Mouse (Mus musculus) T-helper 1 cell (primary cell): Measurements from ENCODE around the gene Prpf18.
"Not testable (repeated sequence)": the region's sequence is repeated elsewhere in the genome, so short reads cannot be mapped to it uniquely, and the experiment has no call there.

Source experiments
- in situ Hi-C: fragments of 300-600 bp; cut with MboI, MseI; formaldehyde crosslinking; loops from one replicate; pipeline ENCODE4 v1.15.1; 2025; ENCODE audit warnings: high pct_unique_total_duplicates

The Prpf18 gene

DNA sequence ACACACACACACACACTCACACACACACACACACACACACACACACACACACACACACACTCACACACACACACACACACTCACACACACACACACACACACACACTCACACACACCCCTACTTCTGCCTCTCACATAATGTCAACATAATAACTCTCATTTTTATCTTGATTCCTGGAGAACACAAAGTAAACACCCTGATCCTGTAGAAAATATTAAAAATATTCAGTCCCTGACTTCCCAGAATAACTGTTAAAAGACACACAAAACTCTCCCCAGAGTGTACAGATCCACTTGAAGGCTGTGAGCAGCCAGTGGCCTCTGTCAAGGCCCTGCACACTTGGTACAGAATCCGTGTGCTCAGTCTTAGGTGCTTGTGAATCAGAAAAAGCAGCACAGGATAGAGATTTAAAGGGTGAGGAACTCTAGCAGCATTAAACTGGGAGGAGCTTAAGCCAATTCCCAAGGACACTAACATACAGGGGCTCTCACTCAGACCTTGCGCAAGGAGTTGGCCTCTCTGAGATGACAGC, 36.8 kb downstream of the Prpf18 start:
- in situ Hi-C loops: no loop called here

DNA sequence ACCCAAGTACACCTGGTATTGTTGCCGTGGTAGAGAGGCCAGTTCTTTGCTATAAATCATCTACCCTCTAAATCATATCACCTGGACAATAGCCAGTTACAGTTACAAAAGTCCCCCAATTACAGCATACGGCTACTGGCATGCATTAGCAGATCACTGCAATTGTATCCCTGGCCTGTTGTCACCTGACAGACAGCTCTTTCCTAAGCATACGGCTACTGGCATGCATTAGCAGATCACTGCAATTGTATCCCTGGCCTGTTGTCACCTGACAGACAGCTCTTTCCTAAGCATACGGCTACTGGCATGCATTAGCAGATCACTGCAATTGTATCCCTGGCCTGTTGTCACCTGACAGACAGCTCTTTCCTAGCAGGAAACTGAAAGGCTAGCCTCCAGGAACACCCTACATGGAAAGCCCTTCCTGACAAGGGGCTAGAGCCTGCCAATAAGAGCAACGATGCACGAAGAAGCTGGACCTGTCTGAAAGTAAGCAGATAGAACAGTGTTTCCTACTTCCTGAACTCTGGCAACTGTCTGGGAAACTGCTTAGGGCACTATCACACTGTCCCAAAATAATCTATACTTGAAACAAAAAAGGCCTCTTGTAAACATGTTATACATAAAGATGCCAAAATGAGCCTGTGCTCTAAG, 37.5 kb downstream of the Prpf18 start:
- in situ Hi-C loops: not testable (repeated sequence)

DNA sequence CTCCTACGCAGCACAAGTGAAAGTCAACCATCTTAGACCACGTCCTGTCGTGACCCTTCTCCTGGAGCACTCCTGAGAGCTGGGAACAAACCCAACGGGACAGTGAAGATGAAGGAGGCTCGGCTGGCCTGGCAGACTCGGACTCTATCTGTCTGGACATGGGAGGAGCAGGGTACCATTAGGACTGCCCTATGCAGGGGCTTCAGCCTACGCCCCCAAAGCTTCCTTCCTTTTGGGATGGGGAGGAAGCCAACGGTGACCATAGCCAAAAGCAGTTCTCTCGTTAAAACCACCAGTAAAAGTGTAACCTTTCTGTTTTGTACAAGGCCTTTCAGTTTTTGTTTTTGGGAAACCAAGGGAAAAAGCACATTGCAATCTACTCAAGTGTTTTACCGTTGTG, 40.2 kb downstream of the Prpf18 start:
- in situ Hi-C loops: no loop called here

DNA sequence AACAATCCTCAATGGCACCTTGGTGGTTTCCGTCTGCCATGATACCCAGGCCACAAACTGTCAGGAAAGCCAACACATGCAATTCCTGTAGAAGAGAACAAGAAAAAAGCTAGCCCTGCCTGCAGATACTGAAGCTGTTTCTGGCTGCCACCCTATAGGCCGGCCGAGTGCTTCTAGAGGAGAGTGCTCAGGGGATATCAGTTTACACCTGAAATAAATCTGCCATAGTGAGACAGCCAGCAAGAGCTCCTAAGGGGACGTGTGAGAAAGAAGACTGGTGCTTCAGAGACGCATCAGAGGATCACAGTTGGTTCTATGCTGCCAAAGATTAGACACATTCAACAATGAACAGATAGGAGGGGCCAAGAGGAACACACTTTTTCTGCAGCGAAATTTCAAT, 40.6 kb downstream of the Prpf18 start:
- in situ Hi-C loops: no loop called here

DNA sequence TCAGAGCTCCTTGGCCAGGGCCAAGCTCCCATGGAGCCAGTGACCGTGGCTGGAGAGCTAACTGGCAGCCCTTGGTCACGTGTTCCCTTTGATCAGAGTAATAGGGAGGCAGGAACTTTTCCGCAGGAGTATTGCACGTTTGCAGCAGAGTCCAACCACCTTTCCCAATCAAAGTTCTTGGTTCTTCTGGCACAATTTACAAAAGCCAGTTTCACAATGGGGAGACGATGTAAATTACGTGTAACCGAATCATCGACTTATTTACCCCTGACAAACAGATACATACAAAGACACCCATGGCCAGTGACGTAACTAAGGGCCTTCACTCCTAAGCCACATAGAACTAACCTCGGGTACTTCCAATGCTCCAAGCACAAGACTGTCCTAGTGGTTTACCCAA, 42.5 kb downstream of the Prpf18 start:
- in situ Hi-C loops: no loop called here

DNA sequence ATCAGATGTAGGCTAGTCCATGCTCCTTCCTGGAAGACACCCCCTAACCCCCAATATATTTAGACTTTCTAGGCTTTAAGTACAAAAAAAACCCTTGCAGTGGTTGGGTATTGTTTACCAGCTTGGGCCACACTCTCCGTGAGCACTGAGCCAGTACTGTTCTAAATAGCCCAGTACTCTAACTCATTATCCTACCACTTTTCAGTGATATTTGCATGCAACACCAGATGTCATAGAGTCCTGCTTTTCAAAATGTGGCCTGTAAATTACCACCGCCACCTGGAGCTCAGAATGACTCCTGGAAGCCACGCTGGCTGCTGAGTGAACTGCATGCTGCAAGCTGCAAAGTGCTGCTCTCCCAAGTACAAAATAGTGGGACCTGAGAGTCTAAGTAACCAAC, 43.7 kb downstream of the Prpf18 start:
- in situ Hi-C loops: no loop called here

DNA sequence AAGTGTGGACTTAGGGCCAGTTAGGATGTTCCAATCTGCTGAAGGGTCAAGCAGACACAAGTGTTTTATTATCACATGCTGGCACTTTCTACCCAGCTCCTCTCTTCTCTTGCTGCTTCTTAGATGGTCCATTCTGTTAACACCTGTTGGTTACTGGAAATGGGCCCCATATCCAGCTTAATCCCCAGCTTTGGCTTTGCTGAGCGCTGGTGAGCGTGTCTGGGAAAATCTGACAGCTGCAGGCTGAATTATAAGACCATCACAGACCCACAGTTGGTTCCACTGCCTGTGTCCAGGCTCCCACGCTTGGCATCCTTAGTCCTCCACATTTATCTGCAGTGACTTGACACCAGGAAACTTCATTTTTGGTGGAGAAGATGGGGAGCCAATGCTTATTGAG, 45.4 kb downstream of the Prpf18 start:
- in situ Hi-C loops: no loop called here

DNA sequence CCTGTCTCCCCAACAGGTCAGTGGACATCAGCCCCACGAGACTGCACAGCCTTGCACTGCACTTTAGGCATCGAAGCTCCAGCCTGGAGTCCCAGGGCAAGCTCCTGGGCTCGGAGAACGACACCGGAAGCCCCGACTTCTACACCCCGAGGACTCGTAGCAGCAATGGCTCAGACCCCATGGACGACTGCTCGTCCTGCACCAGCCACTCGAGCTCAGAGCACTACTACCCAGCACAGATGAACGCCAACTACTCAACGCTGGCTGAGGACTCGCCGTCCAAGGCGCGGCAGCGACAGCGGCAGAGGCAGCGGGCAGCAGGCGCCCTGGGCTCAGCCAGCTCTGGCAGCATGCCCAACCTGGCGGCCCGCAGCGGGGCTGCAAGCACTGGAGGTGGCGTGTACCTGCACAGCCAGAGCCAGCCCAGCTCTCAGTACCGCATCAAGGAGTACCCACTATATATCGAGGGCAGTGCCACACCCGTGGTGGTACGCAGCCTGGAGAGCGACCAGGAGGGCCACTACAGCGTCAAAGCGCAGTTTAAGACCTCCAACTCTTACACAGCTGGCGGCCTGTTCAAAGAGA, 48.5 kb downstream of the Prpf18 start:
- in situ Hi-C loops: no loop called here

DNA sequence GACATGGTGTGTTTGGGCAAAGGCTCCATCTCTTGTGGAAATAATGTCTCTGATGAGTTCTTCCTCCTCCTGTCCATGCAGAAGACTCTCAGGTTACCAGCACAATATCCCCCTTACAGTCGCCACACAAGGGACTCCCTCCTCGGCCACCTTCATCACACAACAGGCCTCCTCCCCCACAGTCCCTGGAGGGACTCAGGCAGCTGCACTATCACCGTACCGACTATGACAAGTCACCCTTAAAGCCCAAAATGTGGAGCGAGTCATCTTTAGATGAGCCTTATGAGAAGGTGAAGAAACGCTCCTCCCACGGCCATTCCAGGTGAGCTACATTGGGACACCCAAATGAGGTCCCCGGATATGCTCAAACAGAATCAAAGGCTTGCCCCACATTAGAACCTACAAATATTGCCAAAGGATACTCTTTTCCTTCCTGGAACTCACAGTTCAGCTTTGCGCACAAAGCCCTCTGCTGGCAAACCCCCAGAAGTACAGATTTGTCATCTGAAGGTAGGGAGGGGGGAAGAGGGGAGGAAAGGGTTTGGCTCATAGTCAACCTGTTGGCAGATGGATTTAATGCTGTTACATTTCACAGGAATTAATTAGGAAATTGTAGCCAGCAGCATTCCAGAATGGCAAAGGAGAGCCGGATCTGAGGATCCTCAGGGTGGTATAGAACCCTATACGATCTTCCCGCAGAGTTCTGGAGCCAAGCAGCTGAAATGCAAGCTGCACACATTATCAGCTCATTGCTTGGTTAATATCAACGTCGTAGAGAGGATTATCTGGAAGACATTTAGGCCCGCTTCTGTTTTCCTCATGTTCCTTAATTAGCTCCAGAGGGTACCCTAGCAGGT, 50.7 kb downstream of the Prpf18 start:
- in situ Hi-C loops: no loop called here

DNA sequence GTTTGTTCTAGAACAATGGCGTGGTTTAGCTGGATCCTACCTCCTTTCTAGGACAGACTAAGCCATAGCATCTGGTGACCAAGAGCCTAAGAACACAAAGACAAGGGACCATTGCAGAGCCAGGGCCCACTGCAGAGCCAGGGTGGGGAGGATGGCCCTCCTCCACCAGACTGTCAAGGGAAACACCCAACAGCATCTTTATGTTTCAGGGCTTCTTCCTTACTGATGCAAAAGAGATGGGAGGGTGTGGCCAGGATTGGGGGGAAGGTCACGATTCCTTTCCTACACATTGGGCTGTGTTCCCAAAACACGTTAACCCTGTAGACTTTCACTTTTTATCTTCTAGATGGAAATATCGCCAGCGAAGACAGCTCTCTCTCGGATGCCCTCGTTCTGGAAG, 54.9 kb downstream of the Prpf18 start:
- in situ Hi-C loops: no loop called here

DNA sequence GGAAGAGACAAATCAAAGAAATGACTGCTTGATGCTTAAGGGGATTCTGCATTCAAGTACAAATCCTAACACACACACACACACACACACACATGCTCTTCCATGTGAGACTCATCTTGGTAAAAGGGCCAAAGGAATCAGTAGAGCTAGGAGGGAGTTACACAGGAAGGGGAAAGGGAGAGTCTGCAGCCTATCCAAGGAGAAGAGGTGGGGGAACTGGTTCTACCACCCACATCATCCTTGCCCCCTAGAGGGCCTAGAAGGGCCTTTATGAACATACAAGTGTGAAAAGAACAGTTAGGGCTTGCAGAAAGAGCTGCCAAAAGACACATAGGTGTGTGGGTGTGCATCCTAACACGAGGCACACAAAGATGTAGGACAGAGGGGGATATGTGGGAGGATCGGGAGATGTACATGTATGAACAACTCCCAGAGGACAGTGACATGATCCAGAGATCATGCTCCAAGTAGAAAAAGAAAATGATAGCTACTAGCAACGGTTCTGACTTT, 58.0 kb downstream of the Prpf18 start:
- in situ Hi-C loops: no loop called here

DNA sequence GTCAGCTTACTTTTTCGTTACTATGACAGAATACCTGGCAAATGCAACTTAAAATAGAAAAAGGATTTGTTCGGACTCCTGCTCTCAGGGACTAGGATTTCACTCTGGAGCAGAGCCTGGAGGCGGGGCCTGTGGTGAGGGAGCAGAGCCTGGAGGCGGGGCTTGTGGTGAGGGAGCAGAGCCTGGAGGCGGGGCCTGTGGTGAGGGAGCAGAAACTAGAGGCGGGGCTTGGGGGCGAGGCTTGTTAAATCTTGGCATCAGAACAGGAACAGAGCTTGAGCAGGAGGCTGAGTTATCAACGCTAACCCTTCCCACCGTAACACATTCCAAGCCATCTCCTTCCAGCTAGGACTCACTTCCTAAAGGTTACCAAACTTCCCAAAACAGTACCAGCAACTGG, 58.5 kb downstream of the Prpf18 start:
- in situ Hi-C loops: no loop called here

DNA sequence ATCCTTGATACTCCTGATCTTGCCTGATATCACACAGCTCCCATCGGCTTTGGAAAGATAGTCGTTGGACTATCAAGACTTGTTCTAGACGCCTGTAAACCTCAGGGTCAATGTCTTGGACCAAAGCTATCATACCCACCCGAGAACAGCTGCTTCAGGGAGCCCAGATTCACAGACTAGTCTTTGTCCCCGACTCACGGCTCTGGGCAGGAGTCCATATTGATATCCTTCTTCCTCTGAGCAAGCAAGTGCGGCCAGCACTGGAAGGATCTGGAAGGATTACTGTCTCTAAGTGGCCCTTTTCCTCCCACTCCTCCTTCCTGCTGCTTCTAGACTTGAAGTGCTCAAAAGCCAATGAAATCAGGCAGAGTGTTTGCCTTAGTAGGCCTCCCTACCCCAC, 59.2 kb downstream of the Prpf18 start:
- in situ Hi-C loops: no loop called here

DNA sequence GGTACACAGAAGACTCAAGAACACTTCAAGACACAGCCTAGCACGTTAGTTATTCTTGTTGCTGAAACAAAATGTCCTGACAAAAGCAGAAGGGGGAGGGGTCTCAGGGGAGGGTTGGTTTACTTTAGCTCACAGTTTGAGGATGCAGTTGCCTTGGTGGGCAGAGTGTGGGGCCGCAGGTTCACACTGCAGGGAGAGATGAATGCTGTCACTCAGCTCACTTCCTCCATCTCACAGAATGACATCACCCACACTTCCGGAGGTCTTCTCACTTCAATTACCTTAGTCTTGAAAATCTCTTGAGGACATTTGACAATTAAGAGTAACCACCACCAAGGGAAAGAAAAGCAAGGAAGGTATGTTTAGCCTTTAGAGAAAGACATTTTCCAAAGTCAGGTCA, 60.3 kb downstream of the Prpf18 start:
- in situ Hi-C loops: no loop called here

DNA sequence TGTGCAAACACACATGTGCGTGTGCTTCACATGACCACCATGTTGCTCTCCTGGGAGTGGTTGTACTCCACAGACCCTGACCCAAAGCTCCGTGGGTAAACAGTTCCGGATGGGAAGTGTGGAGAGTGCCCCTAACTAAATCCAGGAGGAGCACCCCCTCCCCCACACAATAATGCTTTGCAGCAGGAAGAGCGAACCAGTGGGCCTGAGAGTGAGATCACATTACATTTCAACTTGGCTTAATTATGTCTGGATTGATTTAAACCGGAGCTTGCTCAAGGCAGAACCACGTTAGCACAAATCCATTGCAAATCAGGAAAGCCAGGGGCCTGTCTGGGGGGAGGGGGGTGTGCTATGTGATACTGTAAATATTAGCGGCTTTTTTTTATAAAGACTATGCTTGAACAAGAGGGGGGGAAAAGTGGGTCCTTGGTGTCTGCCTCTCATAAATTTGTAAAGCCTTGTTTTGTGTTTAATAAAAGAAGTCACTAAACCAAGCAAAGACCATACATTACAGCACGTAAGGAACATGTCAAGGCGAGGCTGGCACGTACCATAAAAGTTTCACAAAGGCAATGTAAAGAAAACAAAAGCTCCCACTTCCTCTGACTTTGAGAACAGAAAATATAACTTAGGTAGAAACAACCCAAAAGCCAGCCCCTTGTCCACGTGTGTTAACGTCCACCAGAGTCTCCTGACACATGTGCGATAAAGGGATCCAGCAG, 64.1 kb downstream of the Prpf18 start:
- in situ Hi-C loops: no loop called here

DNA sequence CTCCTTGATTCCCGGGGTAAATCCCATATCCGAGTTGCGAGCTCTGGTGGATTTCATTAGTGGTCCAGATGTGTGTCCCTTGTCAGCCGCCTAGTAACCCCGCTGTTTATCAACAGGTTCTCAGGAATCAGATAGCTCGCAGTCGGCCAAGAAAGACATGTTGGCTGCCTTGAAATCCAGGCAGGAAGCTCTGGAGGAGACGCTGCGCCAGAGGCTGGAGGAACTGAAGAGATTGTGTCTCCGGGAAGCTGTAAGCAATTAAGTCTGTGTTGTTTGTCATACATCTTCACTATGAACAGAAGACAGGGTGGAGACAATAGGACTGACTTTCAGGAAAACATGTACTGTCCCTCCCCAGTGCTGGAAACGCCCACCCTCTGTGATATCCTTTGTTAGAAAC, 65.7 kb downstream of the Prpf18 start:
- in situ Hi-C loops: no loop called here

DNA sequence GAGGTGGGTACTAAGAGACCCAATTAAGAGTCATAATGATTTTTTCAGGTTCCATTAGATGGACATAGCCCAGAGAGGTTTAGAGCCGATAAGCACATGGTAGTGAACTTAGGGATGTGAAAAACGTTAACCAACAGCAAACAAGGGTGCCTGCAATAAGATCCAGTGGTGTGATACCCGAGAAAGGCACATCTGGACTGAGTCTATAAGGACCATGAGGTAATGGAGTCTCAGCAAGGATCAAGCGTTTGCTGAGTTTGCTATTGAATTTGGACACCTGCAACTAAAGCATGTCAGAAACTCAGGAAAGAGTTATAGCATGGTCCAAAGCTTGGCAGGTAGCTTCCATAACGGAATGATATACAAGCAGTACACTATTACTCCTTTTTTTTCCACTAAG, 67.7 kb downstream of the Prpf18 start:
- in situ Hi-C loops: no loop called here

DNA sequence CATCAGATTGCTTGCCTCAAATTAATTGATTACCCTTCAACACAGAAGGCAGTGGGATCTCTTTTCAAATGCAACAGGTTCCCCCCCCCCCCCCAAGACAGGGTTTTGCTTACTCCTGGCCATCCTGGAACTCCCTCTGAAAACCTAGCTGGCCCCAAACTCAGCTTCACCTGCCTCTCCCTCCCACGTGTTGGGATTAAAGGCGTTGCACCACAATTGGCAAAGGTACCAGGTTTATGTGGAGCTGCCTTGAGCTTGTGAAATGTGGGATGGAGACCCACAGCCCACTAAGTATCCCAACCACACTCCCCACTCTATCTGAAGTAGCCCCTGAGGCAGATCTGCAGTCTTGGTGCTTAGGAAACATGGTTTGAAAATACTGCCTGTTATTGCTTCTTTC, 69.0 kb downstream of the Prpf18 start:
- in situ Hi-C loops: no loop called here

DNA sequence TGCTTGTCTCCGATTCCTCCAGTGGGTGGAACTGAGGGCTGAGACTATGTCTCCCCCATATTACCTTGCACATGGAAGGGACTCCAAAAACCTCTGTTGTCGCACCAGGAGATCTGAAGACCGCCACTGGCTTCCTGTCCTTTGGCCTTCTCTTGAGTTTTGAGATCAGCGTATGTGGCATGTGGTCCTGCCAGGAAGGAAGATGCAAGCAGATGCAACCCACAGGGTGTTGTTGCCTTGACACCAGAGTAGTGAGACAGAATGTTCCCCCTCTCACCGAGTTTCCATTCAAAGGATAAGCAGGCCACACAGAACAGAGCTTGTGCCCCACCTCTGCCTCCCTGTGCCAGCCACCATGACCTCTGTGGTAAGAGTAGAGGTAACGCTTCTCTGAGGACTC, 71.2 kb downstream of the Prpf18 start:
- in situ Hi-C loops: no loop called here

DNA sequence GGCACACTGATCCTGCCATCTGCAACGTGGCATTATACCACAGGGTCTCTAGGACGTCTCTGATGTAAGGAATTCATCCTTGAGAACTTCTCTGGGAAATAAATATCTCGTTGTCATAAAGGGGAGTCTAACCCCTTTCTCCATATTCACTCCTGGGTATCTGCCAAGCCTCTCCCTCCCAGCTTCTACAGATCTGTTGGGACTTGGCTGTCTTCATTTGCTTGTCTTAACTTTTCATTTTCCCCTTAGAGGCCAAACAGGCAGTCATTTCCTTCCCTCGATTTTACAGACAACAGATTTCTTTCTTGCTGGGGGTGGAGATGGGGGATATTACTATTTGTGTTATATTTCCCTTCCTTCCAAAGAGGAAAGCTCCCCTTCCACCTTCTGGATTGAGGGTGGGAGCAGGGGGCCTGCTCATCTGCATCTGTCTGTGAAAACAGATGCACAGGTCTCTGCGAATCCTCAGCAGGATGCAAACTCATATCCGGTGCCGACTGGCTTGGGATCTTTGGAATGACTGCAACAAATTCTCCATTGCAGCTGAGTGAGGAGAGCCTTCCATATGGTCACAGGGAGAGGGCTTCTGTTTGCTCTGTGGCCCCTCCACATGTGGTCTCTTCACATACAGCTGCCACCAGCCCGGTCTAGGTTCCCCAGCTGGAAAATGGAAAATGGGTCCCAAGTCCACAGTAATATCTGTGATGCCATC, 72.4 kb downstream of the Prpf18 start:
- in situ Hi-C loops: no loop called here

DNA sequence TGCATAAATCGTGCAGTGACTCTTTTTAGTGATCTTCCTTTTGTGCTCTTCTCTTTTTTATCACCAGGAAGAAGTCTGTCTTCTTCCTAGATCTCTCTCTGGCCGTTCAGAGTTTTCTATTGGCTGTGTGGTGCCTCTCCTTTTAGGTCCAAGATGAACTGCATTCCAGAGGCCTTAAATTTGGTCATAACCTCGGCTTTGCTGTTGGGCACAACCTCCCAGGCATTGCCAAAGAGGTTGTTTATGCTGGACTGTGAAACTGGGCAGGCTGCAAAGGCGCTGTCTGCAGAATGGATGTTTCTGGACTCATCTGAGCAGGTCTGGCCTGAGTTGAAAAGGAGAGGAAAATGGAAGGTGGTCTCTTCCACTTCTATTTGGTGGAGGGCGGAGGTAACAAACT, 73.6 kb downstream of the Prpf18 start:
- in situ Hi-C loops: no loop called here
